Mouse (Mus musculus): ENCODE measurements around the gene Flvcr1. TPM values are rescaled to one million over a fixed set of nuclear protein-coding genes. Genes with fewer than 3 reads are reported as not detected.

Flvcr1 gene
- polyA plus RNA-seq, 1 experiment = 7.0 TPM

- no peak overlapping the region for H3ac ChIP-seq (ENCODE audit: control insufficient read depth, insufficient read length, low read depth)
- no peaks in the 10 kb centered on the region for H3K79me2 ChIP-seq (ENCODE audit: control insufficient read depth, insufficient read depth)
- H3K36me3 ChIP-seq (ENCODE audit: control insufficient read depth, insufficient read depth) = no peaks in the 10 kb centered on the region
- no peak overlapping the region for H3K4me3 ChIP-seq (ENCODE audit: insufficient read depth, poor library complexity, severe bottlenecking)
- H3K27me3 ChIP-seq (ENCODE audit: control insufficient read depth, insufficient read depth, insufficient read length) = no peaks in the 10 kb centered on the region
- TF ChIP-seq MYOD1 (IDR thresholded peaks at IDR 0.05; ENCODE audit: control insufficient read depth, insufficient read length, low read depth) (no peak), USF1 (IDR thresholded peaks at IDR 0.05; ENCODE audit: low read depth) (no peak), FOSL1 (IDR thresholded peaks at IDR 0.05; ENCODE audit: insufficient read depth, low read length, poor library complexity, severe bottlenecking) (no peak), CTCF (IDR thresholded peaks at IDR 0.05; ENCODE audit: control insufficient read depth, insufficient read depth, insufficient read length) (no peak), CEBPB (IDR thresholded peaks at IDR 0.05; ENCODE audit: low read depth) (no peak), MYOG (IDR thresholded peaks at IDR 0.05; ENCODE audit: control insufficient read depth, extremely low read depth, insufficient read length) (no peak), MAX (IDR thresholded peaks at IDR 0.05) (no peak)
- H3K79me3 ChIP-seq (ENCODE audit: low read depth) = no peaks in the 10 kb centered on the region
These were observed 27.6 kb upstream of the Flvcr1 start for GRCm38 (mm10) chr1:191053555-191053954.

GRCm38 (mm10) chr1:191046231-191046824 is 20.4 kb upstream of the Flvcr1 start:
- Histone ChIP-seq H3ac (ENCODE audit: control insufficient read depth, insufficient read length, low read depth) (no peak overlapping the region), H3K36me3 (ENCODE audit: control insufficient read depth, insufficient read depth) (no peaks in the 10 kb centered on the region), H3K79me2 (ENCODE audit: control insufficient read depth, insufficient read depth) (no peaks in the 10 kb centered on the region), H3K27me3 (ENCODE audit: control insufficient read depth, insufficient read depth, insufficient read length) (no peaks in the 10 kb centered on the region), H3K4me3 (ENCODE audit: insufficient read depth, poor library complexity, severe bottlenecking) (no peak overlapping the region), H3K79me3 (ENCODE audit: low read depth) (no peaks in the 10 kb centered on the region)
- TF ChIP-seq CTCF (IDR thresholded peaks at IDR 0.05; ENCODE audit: control insufficient read depth, insufficient read depth, insufficient read length) (no peak), MYOG (IDR thresholded peaks at IDR 0.05; ENCODE audit: control insufficient read depth, extremely low read depth, insufficient read length) (no peak), MAX (IDR thresholded peaks at IDR 0.05) (no peak), FOSL1 (IDR thresholded peaks at IDR 0.05; ENCODE audit: insufficient read depth, low read length, poor library complexity, severe bottlenecking) (no peak), MYOD1 (IDR thresholded peaks at IDR 0.05; ENCODE audit: control insufficient read depth, insufficient read length, low read depth) (no peak), USF1 (IDR thresholded peaks at IDR 0.05; ENCODE audit: low read depth) (no peak), CEBPB (IDR thresholded peaks at IDR 0.05; ENCODE audit: low read depth) (no peak)

GRCm38 (mm10) chr1:191045264-191045663 is 19.3 kb upstream of the Flvcr1 start:
- H3K79me2 ChIP-seq (ENCODE audit: control insufficient read depth, insufficient read depth) = no peaks in the 10 kb centered on the region
- H3K79me3 ChIP-seq (ENCODE audit: low read depth) = no peaks in the 10 kb centered on the region
- no peaks in the 10 kb centered on the region for H3K27me3 ChIP-seq (ENCODE audit: control insufficient read depth, insufficient read depth, insufficient read length)
- no peak overlapping the region for H3K4me3 ChIP-seq (ENCODE audit: insufficient read depth, poor library complexity, severe bottlenecking)
- no peak for TF ChIP-seq USF1 (IDR thresholded peaks at IDR 0.05; ENCODE audit: low read depth)
- no peak for TF ChIP-seq MYOG (IDR thresholded peaks at IDR 0.05; ENCODE audit: control insufficient read depth, extremely low read depth, insufficient read length)
- no peak for TF ChIP-seq FOSL1 (IDR thresholded peaks at IDR 0.05; ENCODE audit: insufficient read depth, low read length, poor library complexity, severe bottlenecking)
- TF ChIP-seq CTCF (IDR thresholded peaks at IDR 0.05; ENCODE audit: control insufficient read depth, insufficient read depth, insufficient read length) = no peak
- TF ChIP-seq MYOD1 (IDR thresholded peaks at IDR 0.05; ENCODE audit: control insufficient read depth, insufficient read length, low read depth) = no peak
- no peak for TF ChIP-seq CEBPB (IDR thresholded peaks at IDR 0.05; ENCODE audit: low read depth)
- TF ChIP-seq MAX (IDR thresholded peaks at IDR 0.05) = no peak
- no peak overlapping the region for H3ac ChIP-seq (ENCODE audit: control insufficient read depth, insufficient read length, low read depth)
- H3K36me3 ChIP-seq (ENCODE audit: control insufficient read depth, insufficient read depth) = no peaks in the 10 kb centered on the region

- no peaks in the 10 kb centered on the region for H3K79me3 ChIP-seq (ENCODE audit: low read depth)
- no peaks in the 10 kb centered on the region for H3K36me3 ChIP-seq (ENCODE audit: control insufficient read depth, insufficient read depth)
- TF ChIP-seq FOSL1 (IDR thresholded peaks at IDR 0.05; ENCODE audit: insufficient read depth, low read length, poor library complexity, severe bottlenecking) = no peak
- TF ChIP-seq MYOG (IDR thresholded peaks at IDR 0.05; ENCODE audit: control insufficient read depth, extremely low read depth, insufficient read length) = no peak
- TF ChIP-seq USF1 (IDR thresholded peaks at IDR 0.05; ENCODE audit: low read depth) = no peak
- TF ChIP-seq MAX (IDR thresholded peaks at IDR 0.05) = no peak
- no peak for TF ChIP-seq CEBPB (IDR thresholded peaks at IDR 0.05; ENCODE audit: low read depth)
- TF ChIP-seq MYOD1 (IDR thresholded peaks at IDR 0.05; ENCODE audit: control insufficient read depth, insufficient read length, low read depth) = no peak
- no peak for TF ChIP-seq CTCF (IDR thresholded peaks at IDR 0.05; ENCODE audit: control insufficient read depth, insufficient read depth, insufficient read length)
- no peaks in the 10 kb centered on the region for H3K79me2 ChIP-seq (ENCODE audit: control insufficient read depth, insufficient read depth)
- H3K4me3 ChIP-seq (ENCODE audit: insufficient read depth, poor library complexity, severe bottlenecking) = no peak overlapping the region
- H3ac ChIP-seq (ENCODE audit: control insufficient read depth, insufficient read length, low read depth) = no peak overlapping the region
- no peaks in the 10 kb centered on the region for H3K27me3 ChIP-seq (ENCODE audit: control insufficient read depth, insufficient read depth, insufficient read length)
These were observed 16.7 kb upstream of the Flvcr1 start for GRCm38 (mm10) chr1:191042688-191043087.

- Histone ChIP-seq H3K4me3 (ENCODE audit: insufficient read depth, poor library complexity, severe bottlenecking) (no peak overlapping the region), H3ac (ENCODE audit: control insufficient read depth, insufficient read length, low read depth) (no peak overlapping the region), H3K79me3 (ENCODE audit: low read depth) (no peaks in the 10 kb centered on the region), H3K27me3 (ENCODE audit: control insufficient read depth, insufficient read depth, insufficient read length) (no peaks in the 10 kb centered on the region), H3K36me3 (ENCODE audit: control insufficient read depth, insufficient read depth) (no peaks in the 10 kb centered on the region), H3K79me2 (ENCODE audit: control insufficient read depth, insufficient read depth) (no peaks in the 10 kb centered on the region)
- TF ChIP-seq USF1 (IDR thresholded peaks at IDR 0.05; ENCODE audit: low read depth) = no peak
- no peak for TF ChIP-seq MYOG (IDR thresholded peaks at IDR 0.05; ENCODE audit: control insufficient read depth, extremely low read depth, insufficient read length)
- no peak for TF ChIP-seq MYOD1 (IDR thresholded peaks at IDR 0.05; ENCODE audit: control insufficient read depth, insufficient read length, low read depth)
- TF ChIP-seq CEBPB (IDR thresholded peaks at IDR 0.05; ENCODE audit: low read depth) = no peak
- TF ChIP-seq CTCF (IDR thresholded peaks at IDR 0.05; ENCODE audit: control insufficient read depth, insufficient read depth, insufficient read length) = no peak
- no peak for TF ChIP-seq MAX (IDR thresholded peaks at IDR 0.05)
- TF ChIP-seq FOSL1 (IDR thresholded peaks at IDR 0.05; ENCODE audit: insufficient read depth, low read length, poor library complexity, severe bottlenecking) = no peak
These were observed 16.1 kb upstream of the Flvcr1 start for GRCm38 (mm10) chr1:191042106-191042505.
